Comparison of ENCODE assay signal across 8 mouse cellular contexts in genomic region chr15:84212031-84212755, GRCm38 (mm10). TPM values are rescaled to one million over a fixed set of nuclear protein-coding genes. Genes with fewer than 3 reads are reported as not detected.
DNase-seq lines count a peak whose midpoint lies in the region; ATAC-seq lines count a peak whose summit lies in the region.

No protein-coding gene starts in this region.

- peaks cover 15% of the 10 kb centered on the region for H3K36me3 ChIP-seq in heart, embryonic 11.5 days (ENCODE audit: control insufficient read depth, insufficient read depth, low read length)
- H3K36me3 ChIP-seq in limb, embryonic 15.5 days = peaks cover 60% of the 10 kb centered on the region

- peak; percentile 97 for DNase-seq in heart, adult 11 months
- peak; percentile 84 for DNase-seq in embryo, embryonic 11.5 days (ENCODE audit: low read depth, low spot score)
- DNase-seq in kidney, adult 9 months = peak; percentile 85
- peak; percentile 45 to 71 for DNase-seq in monocyte, adult 2 months (ENCODE audit: low read depth in 1 of 2, low spot score in 2 of 2)
- DNase-seq in spleen, postnatal 14 days (ENCODE audit: low spot score in 2 of 2) = peak; percentile 84 to 91

- no peak overlapping the region for H3K9ac ChIP-seq in heart, embryonic 11.5 days (ENCODE audit: low read depth, low read length)
- H3K9ac ChIP-seq in limb, embryonic 15.5 days = no peak overlapping the region

- H3K4me2 ChIP-seq in heart, embryonic 11.5 days = no peak overlapping the region
- no peak overlapping the region for H3K4me2 ChIP-seq in limb, embryonic 15.5 days

- H3K9me3 ChIP-seq in heart, embryonic 11.5 days (replicated peaks; ENCODE audit: control insufficient read depth, low read length) = no peaks in the 10 kb centered on the region
- no peaks in the 10 kb centered on the region for H3K9me3 ChIP-seq in limb, embryonic 15.5 days

- no peak overlapping the region for H3K27ac ChIP-seq in heart, embryonic 11.5 days (ENCODE audit: low read depth, low read length)
- H3K27ac ChIP-seq in limb, embryonic 15.5 days = no peak overlapping the region

- H3K27me3 ChIP-seq in heart, embryonic 11.5 days (ENCODE audit: control insufficient read depth, insufficient read depth, low read length) = no peaks in the 10 kb centered on the region
- H3K27me3 ChIP-seq in limb, embryonic 15.5 days = no peaks in the 10 kb centered on the region

- no peak for ATAC-seq in heart, embryonic 11.5 days (replicated peaks; ENCODE audit: insufficient number of reproducible peaks, low FRiP score, low TSS enrichment)
- peak; percentile 72 for ATAC-seq in granulocyte monocyte progenitor cell, adult 5-6 weeks (replicated peaks; ENCODE audit: poor library complexity, severe bottlenecking)
- ATAC-seq in limb, embryonic 15.5 days (ENCODE audit: insufficient number of reproducible peaks, low FRiP score, low TSS enrichment, low read depth) = peak; percentile 40; the same call in 1 of the 2 replicates

- WGBS in heart, embryonic 11.5 days (ENCODE audit: insufficient replicate concordance) = 42% methylated on average over 6 of the region's 6 CpGs
- WGBS in limb, embryonic 15.5 days = 34% methylated on average over 6 of the region's 6 CpGs

- H3K4me1 ChIP-seq in heart, embryonic 11.5 days (ENCODE audit: control insufficient read depth, insufficient read depth, low read length) = peaks cover 37% of the 10 kb centered on the region
- H3K4me1 ChIP-seq in limb, embryonic 15.5 days = peaks cover 19% of the 10 kb centered on the region

- H3K4me3 ChIP-seq in heart, embryonic 11.5 days (ENCODE audit: low read depth, low read length) = no peak overlapping the region
- no peak overlapping the region for H3K4me3 ChIP-seq in limb, embryonic 15.5 days

RNA-seq across cellular contexts. Expression of gene Parvb, which starts 19.6 kb away (rescaled TPM):
- polyA plus RNA-seq in heart, embryonic 11.5 days (2014; fragmentation: Nextera tagmentation; extraction: Ambion mirVana) = 19.3 and 21.1 TPM in 2 replicates
- 3.9 and 4.3 TPM in 2 replicates for total RNA-seq in granulocyte monocyte progenitor cell, adult 5-6 weeks (2014; fragmentation: Nextera tagmentation)
- 0.36 and 0.43 TPM in 2 replicates for total RNA-seq in granulocyte monocyte progenitor cell, adult 5-6 weeks (2017)
- polyA plus RNA-seq in limb, embryonic 15.5 days (2015; fragmentation: Nextera tagmentation; extraction: Ambion mirVana) = 3.2 and 5.1 TPM in 2 replicates

RNA-seq across cellular contexts. Expression of gene Samm50, which starts 20.2 kb away (rescaled TPM):
- 75.9 and 95.7 TPM in 2 replicates for polyA plus RNA-seq in heart, embryonic 11.5 days (2014; fragmentation: Nextera tagmentation; extraction: Ambion mirVana)
- total RNA-seq in granulocyte monocyte progenitor cell, adult 5-6 weeks (2014; fragmentation: Nextera tagmentation) = 51.4 and 66.9 TPM in 2 replicates
- total RNA-seq in granulocyte monocyte progenitor cell, adult 5-6 weeks (2017) = 41.9 and 47.7 TPM in 2 replicates
- 92.2 and 97.8 TPM in 2 replicates for polyA plus RNA-seq in limb, embryonic 15.5 days (2015; fragmentation: Nextera tagmentation; extraction: Ambion mirVana)

RNA-seq across cellular contexts. Expression of gene Pnpla3, which starts 44.6 kb away (rescaled TPM):
- 0.34 and 0.97 TPM in 2 replicates for polyA plus RNA-seq in heart, embryonic 11.5 days (2014; fragmentation: Nextera tagmentation; extraction: Ambion mirVana)
- total RNA-seq in granulocyte monocyte progenitor cell, adult 5-6 weeks (2014; fragmentation: Nextera tagmentation) = not detected in 2 replicates
- not detected in 2 replicates for total RNA-seq in granulocyte monocyte progenitor cell, adult 5-6 weeks (2017)
- polyA plus RNA-seq in limb, embryonic 15.5 days (2015; fragmentation: Nextera tagmentation; extraction: Ambion mirVana) = 1.5 and 2.0 TPM in 2 replicates
